Mouse (Mus musculus): ENCODE measurements around the gene Sept5. TPM values are rescaled to one million over a fixed set of nuclear protein-coding genes. Genes with fewer than 3 reads are reported as not detected.

Gene Sept5
- total and polyA plus RNA-seq, 2 experiments from 2014 or later: 3.8 to 8.7 TPM

- Histone ChIP-seq H3K4me3 (ENCODE audit: low read depth, low read length) (no peak overlapping the region), H3K9me3 (replicated peaks; ENCODE audit: control insufficient read depth, low read length) (no peaks in the 10 kb centered on the region), H3K36me3 (replicated peaks; ENCODE audit: control insufficient read depth, insufficient read depth, low read length) (no peaks in the 10 kb centered on the region), H3K4me1 (ENCODE audit: control insufficient read depth, insufficient read depth) (peaks cover 15% of the 10 kb centered on the region), H3K27me3 (ENCODE audit: control insufficient read depth, insufficient read depth, low read length) (peaks cover 99% of the 10 kb centered on the region), H3K4me2 (ENCODE audit: low read depth, low read length) (no peak overlapping the region), H3K9ac (replicated peaks; ENCODE audit: low read depth, low read length) (no peak overlapping the region), H3K27ac (ENCODE audit: low read depth) (no peak overlapping the region)
- ATAC-seq (ENCODE audit: insufficient read depth, low read depth) (no peak), DNase-seq (ENCODE audit: low spot score) (no peak)
- no peak for TF ChIP-seq EP300 (IDR thresholded peaks at IDR 0.05; ENCODE audit: low read depth)
- TF ChIP-seq CTCF (IDR thresholded peaks at IDR 0.05; ENCODE audit: low read depth): no peak
- WGBS: 69% methylated on average over 10 of the region's 10 CpGs
Measured at GRCm38 (mm10) chr16:18584901-18585510, 44.7 kb downstream of the Sept5 start.

GRCm38 (mm10) chr16:18583673-18584357 is 45.9 kb downstream of the Sept5 start:
- H3K27me3 ChIP-seq (ENCODE audit: control insufficient read depth, insufficient read depth, low read length): peaks cover 96% of the 10 kb centered on the region
- TF ChIP-seq CTCF (IDR thresholded peaks at IDR 0.05; ENCODE audit: low read depth) (no peak), EP300 (IDR thresholded peaks at IDR 0.05; ENCODE audit: low read depth) (no peak)
- no peaks in the 10 kb centered on the region for H3K9me3 ChIP-seq (replicated peaks; ENCODE audit: control insufficient read depth, low read length)
- WGBS: 70% methylated on average over 10 of the region's 10 CpGs
- H3K4me2 ChIP-seq (ENCODE audit: low read depth, low read length): no peak overlapping the region
- H3K27ac ChIP-seq (ENCODE audit: low read depth): no peak overlapping the region
- DNase-seq (ENCODE audit: low spot score) (no peak), ATAC-seq (ENCODE audit: insufficient read depth, low read depth) (no peak)
- H3K4me1 ChIP-seq (ENCODE audit: control insufficient read depth, insufficient read depth): peaks cover 15% of the 10 kb centered on the region
- H3K9ac ChIP-seq (replicated peaks; ENCODE audit: low read depth, low read length): no peak overlapping the region
- no peak overlapping the region for H3K4me3 ChIP-seq (ENCODE audit: low read depth, low read length)
- no peaks in the 10 kb centered on the region for H3K36me3 ChIP-seq (replicated peaks; ENCODE audit: control insufficient read depth, insufficient read depth, low read length)

GRCm38 (mm10) chr16:18583169-18583568 is 46.6 kb downstream of the Sept5 start:
- no peak for TF ChIP-seq EP300 (IDR thresholded peaks at IDR 0.05; ENCODE audit: low read depth)
- no peak for TF ChIP-seq CTCF (IDR thresholded peaks at IDR 0.05; ENCODE audit: low read depth)
- Histone ChIP-seq H3K9me3 (replicated peaks; ENCODE audit: control insufficient read depth, low read length) (no peaks in the 10 kb centered on the region), H3K27me3 (ENCODE audit: control insufficient read depth, insufficient read depth, low read length) (peaks cover 95% of the 10 kb centered on the region), H3K4me2 (ENCODE audit: low read depth, low read length) (no peak overlapping the region), H3K27ac (ENCODE audit: low read depth) (no peak overlapping the region), H3K36me3 (replicated peaks; ENCODE audit: control insufficient read depth, insufficient read depth, low read length) (no peaks in the 10 kb centered on the region), H3K9ac (replicated peaks; ENCODE audit: low read depth, low read length) (no peak overlapping the region), H3K4me1 (ENCODE audit: control insufficient read depth, insufficient read depth) (peaks cover 15% of the 10 kb centered on the region), H3K4me3 (ENCODE audit: low read depth, low read length) (no peak overlapping the region)
- 53% methylated on average over 10 of the region's 10 CpGs for WGBS
- DNase-seq (ENCODE audit: low spot score) (no peak), ATAC-seq (ENCODE audit: insufficient read depth, low read depth) (no peak)

GRCm38 (mm10) chr16:18582426-18583148 is 47.2 kb downstream of the Sept5 start:
- H3K9me3 ChIP-seq (replicated peaks; ENCODE audit: control insufficient read depth, low read length): no peaks in the 10 kb centered on the region
- no peak for ATAC-seq (ENCODE audit: insufficient read depth, low read depth)
- no peak for DNase-seq (ENCODE audit: low spot score)
- H3K4me1 ChIP-seq (ENCODE audit: control insufficient read depth, insufficient read depth): peaks cover 15% of the 10 kb centered on the region
- TF ChIP-seq EP300 (IDR thresholded peaks at IDR 0.05; ENCODE audit: low read depth): no peak
- no peak for TF ChIP-seq CTCF (IDR thresholded peaks at IDR 0.05; ENCODE audit: low read depth)
- H3K4me3 ChIP-seq (ENCODE audit: low read depth, low read length): peak overlapping the region; percentile 45
- H3K27me3 ChIP-seq (ENCODE audit: control insufficient read depth, insufficient read depth, low read length): peaks cover 95% of the 10 kb centered on the region
- no peak overlapping the region for H3K27ac ChIP-seq (ENCODE audit: low read depth)
- H3K9ac ChIP-seq (replicated peaks; ENCODE audit: low read depth, low read length): no peak overlapping the region
- H3K4me2 ChIP-seq (ENCODE audit: low read depth, low read length): peak overlapping the region; percentile 66
- H3K36me3 ChIP-seq (replicated peaks; ENCODE audit: control insufficient read depth, insufficient read depth, low read length): no peaks in the 10 kb centered on the region
- WGBS: 6% methylated on average over 64 of the region's 67 CpGs

- Histone ChIP-seq H3K4me2 (ENCODE audit: low read depth, low read length) (peak overlapping the region; percentile 66), H3K27me3 (ENCODE audit: control insufficient read depth, insufficient read depth, low read length) (peaks cover 87% of the 10 kb centered on the region), H3K4me1 (ENCODE audit: control insufficient read depth, insufficient read depth) (peaks cover 15% of the 10 kb centered on the region), H3K27ac (ENCODE audit: low read depth) (no peak overlapping the region), H3K9me3 (replicated peaks; ENCODE audit: control insufficient read depth, low read length) (no peaks in the 10 kb centered on the region), H3K9ac (replicated peaks; ENCODE audit: low read depth, low read length) (0 out of 2 replicates have a peak overlapping the region, but pooled peaks have one; percentile 5), H3K4me3 (ENCODE audit: low read depth, low read length) (peak overlapping the region; percentile 45), H3K36me3 (replicated peaks; ENCODE audit: control insufficient read depth, insufficient read depth, low read length) (no peaks in the 10 kb centered on the region)
- no peak for TF ChIP-seq EP300 (IDR thresholded peaks at IDR 0.05; ENCODE audit: low read depth)
- ATAC-seq (ENCODE audit: insufficient read depth, low read depth) (no peak), DNase-seq (ENCODE audit: low spot score) (no peak)
- 5% methylated on average over 57 of the region's 66 CpGs for WGBS
Measured at GRCm38 (mm10) chr16:18581623-18582205, 48.0 kb downstream of the Sept5 start.

All from heart, postnatal 0 days (tissue).